Mouse (Mus musculus): ENCODE measurements around the gene Pam.

DNA sequence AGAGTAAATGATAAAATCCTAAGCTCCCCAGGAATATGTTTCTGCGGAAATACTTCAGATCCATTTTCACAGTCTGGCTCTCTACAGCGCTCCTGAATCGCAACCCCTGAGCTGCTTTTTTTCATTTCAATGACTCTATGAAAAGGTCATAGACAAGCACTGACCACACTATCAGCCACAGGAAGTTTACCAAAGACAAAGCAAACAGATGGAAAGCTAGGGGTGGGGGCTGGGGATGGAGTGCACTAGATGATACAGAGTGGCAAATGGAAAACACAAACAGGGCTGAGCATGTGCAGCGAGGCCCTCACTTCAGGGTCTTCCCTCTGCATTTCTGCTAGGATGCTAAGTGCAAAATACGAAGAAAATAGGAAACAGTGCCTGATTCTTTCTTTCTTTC lies 273.2 kb downstream of the Pam start:
- no peak for TF ChIP-seq CTCF (IDR thresholded peaks at IDR 0.05; ENCODE audit: low read depth)
- TF ChIP-seq EP300 (optimal IDR thresholded peaks at IDR 0.05) = no peak

Measured in stomach, postnatal 0 days (tissue).